Mouse (Mus musculus) embryo, embryonic 10.5 days (tissue): ENCODE results near the gene Unc5b.
"Not testable (repeated sequence)": the region's sequence is repeated elsewhere in the genome, so short reads cannot be mapped to it uniquely, and the experiment has no call there.

ENCODE experiments used
- DNase-seq: peaks from one replicate; pipeline ENCODE4 v3.0.0-alpha.2; 2015; ENCODE audit warnings: low spot score

The Unc5b gene

DNA sequence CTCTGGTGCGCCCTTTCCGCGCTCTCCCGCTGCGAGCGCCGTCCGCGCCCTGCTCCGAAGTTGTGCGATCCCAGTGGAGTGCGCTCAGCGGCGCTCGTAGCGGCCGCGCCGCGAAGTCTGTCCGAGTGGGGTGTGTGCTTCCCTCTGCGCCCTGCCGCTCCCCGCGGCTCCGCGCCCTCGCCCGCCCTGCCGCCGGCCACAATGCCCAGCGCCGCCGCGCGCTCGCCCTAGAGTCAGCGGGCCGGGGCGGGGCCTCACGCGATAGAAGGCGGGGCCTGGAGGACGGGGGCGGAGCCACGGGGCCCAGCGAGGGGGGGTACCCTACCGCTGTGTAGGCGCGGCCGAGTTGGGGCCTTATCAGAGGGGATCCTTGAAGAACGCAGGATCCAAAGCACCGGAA is at the start of gene Unc5b:
Unc5b (minus strand) TSS at position 203 of the 400 bp plus-strand sequence.
- DNase-seq: peak; percentile 94

DNA sequence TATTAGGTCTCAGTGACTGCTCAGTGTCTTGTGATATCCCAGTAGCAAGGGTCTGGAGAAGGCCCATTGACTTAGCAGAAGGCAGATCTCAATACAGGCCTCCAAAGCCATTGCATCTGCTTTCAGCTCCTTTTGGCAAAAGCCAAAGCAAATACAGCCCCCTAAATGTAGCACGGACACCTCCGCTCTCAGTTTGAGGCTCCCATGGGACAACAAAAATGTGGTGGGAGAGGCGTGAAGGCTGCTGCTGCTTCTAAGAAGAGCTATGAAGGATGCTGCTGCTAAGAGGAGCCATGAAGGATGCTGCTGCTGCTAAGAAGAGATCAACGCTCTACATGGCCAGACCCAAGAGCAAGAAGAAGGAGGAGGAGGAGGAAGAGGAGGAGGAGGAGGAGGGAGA is 48.4 kb upstream of the Unc5b start:
- no peak for DNase-seq

DNA sequence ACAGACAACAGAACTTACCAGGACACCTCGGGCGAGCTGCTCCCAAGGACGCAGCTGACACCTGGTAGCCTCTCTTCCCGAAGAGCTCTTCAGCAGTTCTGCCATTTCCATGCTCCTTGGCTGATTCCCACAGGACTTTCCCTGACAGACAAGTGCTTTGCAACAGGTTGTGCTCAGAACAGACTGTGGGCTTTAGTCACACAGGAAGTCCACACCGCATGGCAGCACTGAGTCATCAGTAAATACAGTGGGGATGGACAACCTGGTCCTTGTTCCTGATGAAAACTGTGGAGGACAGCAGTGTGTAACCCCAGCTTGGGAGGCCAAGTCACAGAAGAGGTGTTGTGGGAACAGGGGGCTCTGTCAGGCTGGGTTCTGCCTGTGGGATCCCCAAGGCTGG is 45.7 kb upstream of the Unc5b start:
- DNase-seq: no peak

DNA sequence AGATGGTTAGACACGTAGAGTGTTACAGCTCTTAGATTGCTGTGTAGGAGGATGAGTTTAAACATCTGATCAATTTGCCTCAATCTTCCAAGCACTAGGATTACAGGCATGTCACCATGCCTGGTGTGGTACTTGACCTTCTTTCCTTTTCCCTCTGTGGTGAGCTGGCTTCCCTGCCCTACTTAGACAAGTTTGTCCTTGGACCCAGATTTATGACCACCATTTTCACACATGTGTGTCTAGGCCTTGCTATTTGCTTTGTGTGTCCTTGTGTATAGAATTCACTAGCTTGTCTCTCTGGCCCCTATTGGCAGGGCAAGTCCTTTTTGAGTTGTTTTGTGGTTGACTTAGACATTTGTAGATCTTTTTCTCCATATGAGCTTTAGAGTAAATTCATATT is 43.6 kb upstream of the Unc5b start:
- no peak for DNase-seq

DNA sequence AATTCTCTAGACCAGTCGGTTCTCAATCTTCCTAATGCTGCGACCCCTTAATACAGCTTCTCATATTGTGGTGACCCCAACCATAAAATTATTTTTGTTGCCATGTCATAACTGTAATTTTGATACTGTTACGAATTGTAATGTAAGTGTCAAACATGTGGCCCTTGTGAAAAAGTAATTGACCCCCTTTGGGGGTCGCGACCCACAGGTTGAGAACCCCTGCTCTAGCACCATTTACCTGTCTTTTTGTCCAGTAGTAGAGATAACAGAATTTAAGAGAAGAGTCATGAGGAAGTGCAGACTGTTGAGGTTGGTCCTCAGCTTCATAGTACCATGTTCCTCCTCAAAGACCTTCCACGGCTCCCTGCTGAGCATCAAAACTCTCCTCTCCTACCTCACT is 31.9 kb upstream of the Unc5b start:
- no peak for DNase-seq

DNA sequence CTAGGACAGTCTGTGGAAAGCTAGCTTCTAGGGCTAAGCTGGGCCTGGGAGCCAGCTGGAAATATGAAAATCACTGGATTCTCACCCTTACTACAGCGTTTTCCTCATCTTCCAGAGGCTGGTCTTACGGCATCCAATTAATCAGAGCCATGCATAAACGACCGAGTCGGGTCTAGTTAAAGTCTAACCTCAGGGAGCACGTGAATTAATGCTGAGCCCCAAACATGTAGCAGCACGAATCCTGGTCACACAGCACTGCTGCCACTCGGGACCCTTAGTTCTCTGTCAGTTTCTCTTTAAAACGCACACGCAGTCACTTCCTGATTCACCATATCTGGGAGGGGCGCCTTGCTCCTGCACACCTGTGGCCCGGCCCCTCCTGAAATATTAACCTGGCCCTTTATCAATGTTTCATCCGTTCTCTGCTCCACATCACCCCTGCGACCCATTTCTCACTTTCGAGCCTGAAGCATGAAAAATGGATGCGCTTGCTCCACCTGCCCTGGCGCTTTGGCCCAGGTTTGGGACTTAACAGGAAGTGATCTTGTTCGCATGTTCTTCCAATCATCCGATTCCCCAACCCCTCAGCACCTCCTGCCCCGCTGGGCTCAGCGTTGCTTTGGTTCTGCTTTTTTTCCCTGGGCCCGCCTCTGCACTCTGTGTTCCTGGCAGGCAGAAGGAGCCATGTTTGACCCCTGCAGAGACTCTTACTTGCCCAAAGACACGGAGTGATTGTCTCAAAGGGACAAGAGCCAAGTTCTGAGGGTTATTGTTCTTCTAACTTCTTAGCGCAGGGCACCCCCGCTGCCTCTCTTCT is 31.3 kb upstream of the Unc5b start:
- no peak for DNase-seq

DNA sequence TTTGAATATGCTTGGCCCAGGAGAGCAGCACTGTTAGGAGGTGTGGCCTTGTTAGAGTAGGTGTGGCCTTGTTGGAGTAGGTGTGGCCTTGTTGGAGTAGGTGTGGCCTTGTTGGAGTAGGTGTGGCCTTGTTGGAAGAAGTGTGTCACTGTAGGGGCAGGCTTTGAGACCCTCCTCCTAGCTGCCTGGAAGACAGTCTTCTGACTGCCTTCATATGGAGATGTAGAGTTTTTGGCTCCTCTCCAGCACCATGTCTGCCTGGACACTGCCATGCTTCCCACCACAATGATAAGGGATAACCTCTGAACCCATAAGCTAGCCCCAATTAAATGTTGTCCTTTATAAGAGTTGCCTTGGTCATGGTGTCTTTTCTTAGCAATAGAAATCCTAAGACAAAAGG is 13.9 kb upstream of the Unc5b start:
- DNase-seq: not testable (repeated sequence)

DNA sequence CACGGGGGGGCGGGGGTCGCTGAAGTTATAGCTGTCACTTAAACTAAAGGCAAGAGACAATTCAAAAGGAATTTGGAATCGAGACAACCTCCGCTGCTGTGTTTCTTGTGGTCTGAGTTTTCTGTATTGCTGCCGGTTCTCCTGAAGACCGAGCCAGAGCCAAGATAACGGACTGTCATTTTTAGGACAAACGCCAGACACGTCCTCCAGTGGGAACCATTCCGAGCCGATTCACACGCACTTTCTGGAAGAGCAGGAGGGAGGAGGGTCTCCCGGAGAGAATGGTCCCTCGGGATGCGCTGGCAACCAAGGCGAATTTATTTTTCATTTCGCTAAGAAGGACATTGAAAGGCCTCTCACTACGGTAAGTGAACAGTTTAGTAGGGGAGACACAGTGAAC is 7.4 kb upstream of the Unc5b start:
- DNase-seq: no peak

DNA sequence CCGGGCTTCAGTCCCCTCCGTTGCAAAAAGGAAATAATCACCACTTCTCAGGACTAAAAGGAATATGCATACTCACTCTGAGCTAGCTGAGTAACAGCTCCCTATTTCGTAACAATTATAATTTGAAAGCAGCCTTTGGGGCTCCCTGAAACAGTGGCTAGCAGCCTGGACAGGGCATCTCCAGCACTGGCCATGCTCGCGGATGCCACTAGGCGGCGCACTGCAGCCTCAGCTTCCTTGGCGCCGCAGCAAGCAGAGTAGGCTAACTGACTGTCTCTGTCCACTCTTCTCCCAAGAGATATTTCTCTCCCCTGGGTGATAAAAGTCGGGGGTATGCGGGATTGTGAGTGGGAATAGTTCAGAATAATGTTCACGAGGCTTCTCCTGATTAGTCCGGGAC is 3.6 kb upstream of the Unc5b start:
- DNase-seq: peak; percentile 83

DNA sequence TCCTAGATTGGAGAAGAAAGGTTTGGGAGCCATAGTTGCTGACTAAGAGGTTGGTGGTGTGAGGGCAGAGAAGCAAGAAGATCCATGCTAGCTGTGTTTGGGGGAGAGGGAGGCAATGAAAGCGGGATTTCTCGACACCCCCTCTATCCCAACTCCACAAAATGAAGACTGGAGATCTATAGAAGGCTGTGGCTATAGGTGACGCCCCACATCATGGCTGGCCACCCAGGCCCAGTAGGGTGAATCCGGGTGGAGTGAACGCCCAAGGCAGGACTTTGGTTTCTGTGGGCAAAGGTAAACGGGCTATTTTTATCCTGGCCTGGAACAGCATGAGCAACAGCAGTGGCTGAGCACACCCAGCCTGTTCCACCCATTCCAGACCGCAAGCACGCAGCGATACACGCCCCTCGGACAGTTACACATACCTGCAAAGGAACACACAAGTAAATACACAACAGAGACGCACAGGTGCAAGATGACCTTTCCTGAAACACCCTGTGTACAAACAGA is 1.3 kb upstream of the Unc5b start:
- DNase-seq: no peak

DNA sequence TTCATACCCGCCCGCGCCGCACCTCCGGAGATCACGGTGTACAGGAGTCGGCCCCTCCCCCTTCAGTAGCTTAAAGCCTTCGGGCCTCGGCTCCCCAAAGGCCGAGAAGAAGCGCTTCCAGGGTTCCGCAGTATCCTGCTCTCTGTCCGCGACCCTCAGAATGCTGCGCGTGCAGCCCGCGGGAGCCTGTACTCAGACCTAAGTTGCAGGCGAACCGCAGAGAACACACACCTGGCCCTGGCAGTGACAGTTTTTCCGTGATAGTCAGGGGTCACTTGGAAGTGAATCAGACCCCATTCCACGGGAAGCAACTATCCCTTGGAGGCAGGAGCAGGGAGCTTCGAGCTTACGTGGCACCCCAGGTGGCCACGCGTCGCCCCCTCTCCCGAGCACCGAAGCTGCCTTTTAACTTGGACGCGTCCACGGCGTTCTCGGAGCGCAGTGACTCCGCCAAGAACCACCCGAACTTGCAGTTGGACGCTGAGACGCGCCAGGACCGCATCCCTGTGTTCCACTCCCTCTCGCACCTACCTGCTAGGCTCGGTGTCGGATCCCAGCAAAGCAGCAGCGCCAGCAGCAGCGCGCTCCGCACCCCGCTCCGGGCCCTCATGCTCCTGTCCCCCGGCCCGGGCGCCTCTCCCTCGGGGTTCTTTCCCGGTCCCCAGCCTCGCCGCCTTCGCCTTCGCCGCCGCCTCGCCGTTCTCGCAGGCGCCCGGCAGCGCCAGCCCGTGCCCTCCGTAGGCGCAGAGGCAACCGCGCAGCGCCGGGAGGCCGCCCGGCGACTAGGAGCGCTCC is 628 bp downstream of the Unc5b start:
- DNase-seq: no peak

DNA sequence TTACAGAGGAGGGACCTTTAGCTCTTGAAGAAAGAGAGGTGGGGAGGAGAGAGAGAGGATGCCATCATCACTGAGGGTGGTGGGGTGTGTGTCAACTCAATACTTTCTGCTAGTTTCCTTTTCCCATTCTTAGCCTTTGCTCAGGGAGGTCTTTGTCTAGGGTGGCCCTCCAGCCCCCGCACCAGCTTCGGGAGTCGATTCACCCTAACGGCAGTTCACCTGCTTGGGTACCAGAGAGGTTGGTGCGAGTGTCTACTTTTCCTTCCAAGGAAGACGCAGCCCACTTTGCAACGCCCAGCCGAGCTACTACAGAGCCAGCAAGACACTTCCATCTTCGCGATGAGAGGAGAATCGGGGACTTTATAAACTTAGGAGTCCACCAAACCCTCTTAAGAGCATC is 1.4 kb downstream of the Unc5b start:
- DNase-seq: no peak

DNA sequence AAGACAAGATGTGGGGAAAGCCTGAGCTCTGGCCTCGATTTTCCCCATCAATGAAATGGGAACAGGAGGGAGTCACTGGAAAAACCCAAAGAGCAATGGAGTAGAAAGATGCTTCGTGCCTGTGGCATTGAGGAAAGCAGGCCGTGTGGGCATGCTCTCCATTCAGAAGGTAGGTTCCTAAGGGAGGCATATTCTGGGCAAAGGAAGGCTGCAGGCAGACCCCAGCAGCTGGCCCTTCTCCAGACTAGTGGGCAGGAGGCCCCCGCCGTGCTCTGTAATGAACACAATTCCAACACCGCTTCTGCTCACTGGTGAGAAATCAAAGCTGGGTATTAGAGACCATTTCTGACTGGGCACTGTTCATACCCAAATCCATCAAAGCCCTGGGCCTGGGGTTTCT is 2.3 kb downstream of the Unc5b start:
- DNase-seq: no peak

DNA sequence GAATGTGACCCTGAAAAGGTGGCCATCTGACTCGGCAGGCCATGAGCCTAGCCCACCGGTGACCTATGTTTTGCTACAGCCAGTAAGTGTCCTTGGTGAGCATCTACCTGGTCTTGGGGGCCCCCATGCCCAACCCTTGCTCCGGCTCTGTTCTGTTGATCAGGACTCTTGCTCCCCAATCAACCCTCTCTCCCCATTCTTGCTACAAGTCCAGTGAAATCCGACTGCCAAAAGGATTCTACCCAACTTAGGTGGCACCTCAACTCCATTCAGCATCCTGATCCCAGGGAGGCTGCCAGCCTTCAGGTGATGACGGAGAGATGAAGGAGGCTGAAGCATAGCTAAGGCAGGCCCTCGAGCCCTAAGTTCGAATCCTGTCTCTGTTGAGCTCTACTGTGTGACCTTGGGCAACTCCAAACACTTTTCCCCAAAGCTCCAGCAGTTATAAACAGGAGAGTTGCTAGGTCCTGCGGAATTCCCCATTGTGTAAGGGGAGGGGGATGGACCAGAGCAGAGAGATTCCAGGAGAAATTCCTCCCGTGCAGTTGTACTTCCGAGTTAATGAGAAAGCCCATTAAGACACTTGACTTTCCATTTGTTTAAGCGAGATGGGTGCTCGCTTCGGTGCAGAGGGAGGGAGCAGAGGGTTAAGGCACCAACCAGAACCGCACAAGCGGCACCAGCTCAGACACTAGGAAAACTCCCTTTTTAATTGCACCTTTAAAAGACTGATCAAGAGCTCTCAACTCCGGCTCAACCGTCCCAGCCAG is 3.3 kb downstream of the Unc5b start:
- no peak for DNase-seq

DNA sequence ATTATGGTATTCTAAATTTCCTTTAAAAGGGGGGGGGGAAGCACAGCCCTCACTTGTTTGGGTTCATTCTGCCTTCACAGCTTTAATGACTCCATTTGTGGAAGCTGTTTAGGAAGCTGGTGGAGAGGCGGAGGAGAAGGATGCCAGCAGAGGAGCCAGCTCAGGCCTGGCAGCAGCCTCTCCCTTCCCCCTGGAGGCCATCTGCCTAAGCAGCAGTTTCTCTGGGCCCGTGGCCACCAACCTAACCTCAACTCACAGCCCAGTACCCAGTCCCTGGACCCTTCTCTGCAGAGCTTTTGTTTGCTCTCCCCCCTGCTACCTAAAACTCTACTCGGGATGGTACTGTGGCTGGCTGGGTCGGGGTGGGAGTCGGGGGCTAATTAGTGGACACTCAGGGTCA is 4.1 kb downstream of the Unc5b start:
- DNase-seq: no peak

DNA sequence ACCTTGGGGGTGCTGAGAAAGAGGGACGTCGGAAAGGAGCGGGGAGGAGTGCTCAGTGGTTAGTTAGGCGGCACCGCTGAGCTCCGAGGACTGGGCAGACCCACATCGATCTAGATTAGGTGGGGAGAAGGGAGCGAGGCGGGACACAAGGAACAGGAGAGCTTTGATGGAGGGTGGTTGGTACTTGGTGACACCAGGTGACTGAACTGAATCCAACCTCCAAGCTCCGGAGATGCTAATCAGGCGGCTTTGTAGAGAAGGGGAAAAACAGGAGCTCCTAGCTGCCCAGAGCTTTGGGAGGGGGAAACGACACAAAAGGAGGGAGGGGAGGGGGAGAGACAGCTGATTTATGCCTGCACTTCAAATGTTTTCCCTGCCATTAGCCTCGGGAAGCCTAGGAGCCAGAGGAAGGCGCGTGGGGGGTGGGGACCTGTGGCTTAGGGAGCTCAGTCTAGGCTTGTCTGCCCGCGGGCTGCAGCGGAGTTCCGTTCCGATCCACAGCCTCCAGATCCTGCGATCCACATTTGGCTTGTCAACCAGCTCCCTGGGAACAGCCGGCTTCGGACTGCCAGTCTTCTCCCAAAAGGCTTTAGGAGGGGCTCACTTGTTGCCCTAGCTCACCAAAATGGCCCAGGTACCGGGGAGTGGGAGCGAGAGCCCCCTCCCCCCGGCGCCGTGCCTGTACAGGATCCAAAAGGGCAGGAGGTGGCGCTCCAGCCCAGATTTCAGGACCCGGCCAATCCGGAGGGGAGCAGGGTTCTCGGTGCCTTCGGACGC is 4.7 kb downstream of the Unc5b start:
- peak; percentile 86 for DNase-seq

DNA sequence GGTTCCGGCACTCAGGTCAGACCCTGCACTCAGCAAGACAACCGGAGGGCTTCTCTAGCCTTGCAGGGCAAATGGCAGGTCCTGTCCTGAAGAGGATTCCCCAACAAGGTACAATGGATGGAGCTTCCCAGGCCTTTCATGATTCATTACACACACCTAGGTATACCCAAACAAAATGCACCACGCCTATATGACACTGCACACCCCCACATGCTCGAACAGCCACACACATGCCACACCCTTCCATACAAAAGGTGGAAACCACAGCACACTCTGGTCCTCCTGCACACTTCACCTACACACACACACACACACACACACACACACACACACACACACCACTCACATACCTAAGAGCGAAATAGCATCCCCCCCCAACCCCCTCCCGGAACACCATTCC is 5.4 kb downstream of the Unc5b start:
- DNase-seq: no peak

DNA sequence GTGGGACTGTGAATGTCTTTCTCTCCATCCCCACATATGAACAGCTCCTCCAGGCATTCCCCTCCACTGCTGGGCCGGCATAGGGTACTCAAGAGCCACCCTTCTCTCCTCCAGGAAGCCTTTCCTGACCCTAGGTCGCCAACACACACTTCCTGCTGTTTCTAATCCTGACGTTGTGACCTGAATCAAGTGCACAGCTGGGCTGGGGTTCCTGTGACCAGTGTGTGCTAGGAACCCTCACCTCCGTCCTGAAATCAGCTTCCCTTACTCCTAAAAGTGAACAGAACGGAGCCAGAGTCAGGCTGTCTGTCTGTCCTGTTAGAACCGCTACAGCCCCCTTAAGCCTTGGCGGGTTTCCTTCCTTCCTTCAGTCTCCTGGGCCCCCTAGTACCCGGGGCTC is 7.6 kb downstream of the Unc5b start:
- no peak for DNase-seq

DNA sequence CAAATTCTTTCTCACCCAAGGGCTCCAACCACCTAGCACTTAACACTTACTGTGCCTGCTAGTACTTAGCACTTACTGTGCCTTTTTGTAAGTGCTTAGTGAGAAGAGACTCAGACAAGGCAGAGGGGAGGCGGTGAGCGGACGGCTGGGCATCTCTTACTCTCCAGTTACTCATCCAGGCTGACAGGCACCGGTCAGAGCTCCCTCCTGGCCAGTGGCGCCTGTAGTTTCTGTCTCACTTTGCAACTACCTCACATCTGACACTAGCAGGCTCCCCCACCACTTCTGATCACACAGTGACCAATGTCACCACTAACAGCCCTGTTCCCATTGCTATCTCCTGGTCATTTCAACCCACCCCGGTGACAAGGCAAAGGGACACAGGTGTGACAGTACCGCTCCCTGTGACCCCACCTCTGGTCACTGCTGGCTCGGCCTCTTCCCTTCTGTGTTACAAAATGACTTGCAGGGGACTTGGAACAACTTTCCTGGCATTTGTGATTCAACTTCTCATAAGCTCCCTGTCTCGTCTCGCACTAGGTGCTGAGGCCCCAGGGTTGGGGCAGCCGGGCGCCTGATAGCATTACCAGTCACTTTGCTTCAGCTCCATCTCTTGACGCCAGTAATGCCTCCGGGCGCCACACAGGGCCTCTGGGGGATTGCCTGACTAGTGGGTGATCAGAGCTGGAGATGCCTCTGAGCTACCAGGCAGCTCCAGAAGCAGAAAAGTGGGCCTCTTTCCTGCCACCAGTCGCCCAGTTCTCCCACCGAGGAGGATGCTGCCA is 8.5 kb downstream of the Unc5b start:
- no peak for DNase-seq

DNA sequence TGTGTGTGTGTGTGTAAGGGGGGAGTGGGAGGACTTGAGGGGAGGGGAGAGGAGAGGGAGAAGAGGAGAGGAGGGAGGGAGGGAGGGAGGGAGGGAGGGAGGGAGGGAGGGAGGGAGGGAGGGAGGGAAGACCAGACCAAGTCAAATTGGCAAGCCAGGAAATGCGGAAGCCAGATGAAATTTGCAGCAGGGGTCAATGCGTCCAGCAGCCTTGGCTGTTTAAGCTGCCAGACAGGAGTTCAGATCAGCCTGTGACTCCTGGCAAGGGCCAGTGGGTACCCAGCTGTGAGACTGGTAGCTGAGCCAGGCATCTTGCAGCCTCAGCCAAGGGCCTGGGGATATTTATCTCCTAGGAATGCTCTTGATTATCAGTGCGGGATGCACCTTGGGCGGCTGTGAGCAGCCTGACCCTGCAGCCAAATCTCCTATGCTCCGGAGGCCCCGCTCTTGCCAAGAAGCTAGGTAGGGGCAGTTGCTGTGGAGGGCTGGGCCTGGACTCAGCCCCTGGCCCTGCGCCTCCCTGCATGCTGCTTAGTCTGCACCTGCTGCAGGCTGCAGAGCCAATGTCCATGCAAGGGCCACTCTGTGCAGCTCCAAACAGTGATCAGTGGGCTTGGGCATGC is 9.5 kb downstream of the Unc5b start:
- DNase-seq: no peak

DNA sequence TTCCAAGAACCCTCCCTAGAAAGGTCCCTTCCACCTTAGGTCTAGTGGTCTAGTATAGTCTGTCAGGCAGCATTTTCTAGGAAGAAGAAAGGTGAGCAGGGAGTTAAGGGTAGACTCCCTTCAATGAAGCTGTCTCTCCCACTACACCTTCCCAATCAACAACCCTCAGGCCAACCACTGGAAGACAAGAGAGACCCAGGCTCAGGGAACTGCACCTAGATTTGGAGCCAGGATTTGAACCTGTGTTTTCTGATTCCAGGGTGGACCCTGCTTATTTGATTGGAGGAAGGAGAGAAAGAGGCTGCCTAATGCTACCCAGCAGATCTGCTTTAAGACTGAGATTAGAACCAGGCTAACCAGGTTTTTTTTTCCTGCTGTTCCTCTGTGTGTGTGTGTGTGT is 10.1 kb downstream of the Unc5b start:
- no peak for DNase-seq
